Mouse (Mus musculus) intestine, postnatal 0 days (tissue): Measurements from ENCODE around the gene Gatad2a. TPM values are rescaled to one million over a fixed set of nuclear protein-coding genes. Genes with fewer than 3 reads are reported as not detected.

Experiments used
- ATAC-seq: fragments of 200-750 bp; cut with Nextera tagmentation; 2 replicates; pipeline ENCODE4 v1.8.0; 2017; ENCODE audit warnings: mild to moderate bottlenecking, moderate TSS enrichment, moderate library complexity
- H3K27ac ChIP-seq: fragments of 300-500 bp; sonication (generic); 2 replicates; pipeline ENCODE4 v1.5.1; 2014; ENCODE audit warnings: mild to moderate bottlenecking, low read depth, low read length, moderate library complexity
- H3K27me3 ChIP-seq: fragments of 300-500 bp; sonication (generic); replicated peaks from 2 replicates; pipeline ENCODE4 v1.6.1; 2014; ENCODE audit warnings: low read length, mixed read lengths; ENCODE audit not compliant: control insufficient read depth, insufficient read depth
- H3K36me3 ChIP-seq: fragments of 300-500 bp; sonication (generic); 2 replicates; pipeline ENCODE4 v1.6.1; 2014; ENCODE audit warnings: mild to moderate bottlenecking, moderate library complexity; ENCODE audit not compliant: control insufficient read depth, insufficient read depth
- H3K4me1 ChIP-seq: fragments of 300-500 bp; sonication (generic); replicated peaks from 2 replicates; pipeline ENCODE4 v1.6.1; 2014; ENCODE audit warnings: antibody characterized with exemption, low read length, mixed read lengths; ENCODE audit not compliant: control insufficient read depth, insufficient read depth
- H3K4me2 ChIP-seq: fragments of 300-500 bp; sonication (generic); replicated peaks from 2 replicates; pipeline ENCODE4 v1.6.1; 2014; ENCODE audit warnings: low read depth, mild to moderate bottlenecking, moderate library complexity
- H3K4me3 ChIP-seq: fragments of 300-500 bp; sonication (generic); 2 replicates; pipeline ENCODE4 v1.5.1; 2014; ENCODE audit warnings: low read depth, low read length
- H3K9ac ChIP-seq: fragments of 300-500 bp; sonication (generic); 2 replicates; pipeline ENCODE4 v1.6.1; 2014; ENCODE audit warnings: mild to moderate bottlenecking, low read depth, low read length
- H3K9me3 ChIP-seq: fragments of 300-500 bp; sonication (generic); 2 replicates; pipeline ENCODE4 v1.6.1; 2016; ENCODE audit warnings: mixed run types; ENCODE audit not compliant: control insufficient read depth
- CTCF ChIP-seq: sonication (generic); IDR thresholded peaks from 2 replicates; pipeline ENCODE4 v1.5.1; 2016; ENCODE audit warnings: low read depth, mild to moderate bottlenecking, control low read depth, antibody characterized with exemption, moderate library complexity
- WGBS: fragments of 180-500 bp; shearing (Covaris S2); extraction: QIAGEN DNeasy Blood & Tissue Kit; methylation state at CpG from one replicate; pipeline ENCODE4 v1.1.7; 2014; 5-methylcytosine and 5-hydroxymethylcytosine counted together
- polyA plus RNA-seq: library from polyadenylated mRNA; unstranded; fragments of >200 nt; fragmentation: Nextera tagmentation; extraction: Ambion mirVana; gene quantifications from 2 replicates; pipeline ENCODE4 v1.2.1, GENCODE M21; 2015

Gatad2a gene
- polyA plus RNA-seq, 1 experiment from 2014 or later: 42.6 TPM

DNA sequence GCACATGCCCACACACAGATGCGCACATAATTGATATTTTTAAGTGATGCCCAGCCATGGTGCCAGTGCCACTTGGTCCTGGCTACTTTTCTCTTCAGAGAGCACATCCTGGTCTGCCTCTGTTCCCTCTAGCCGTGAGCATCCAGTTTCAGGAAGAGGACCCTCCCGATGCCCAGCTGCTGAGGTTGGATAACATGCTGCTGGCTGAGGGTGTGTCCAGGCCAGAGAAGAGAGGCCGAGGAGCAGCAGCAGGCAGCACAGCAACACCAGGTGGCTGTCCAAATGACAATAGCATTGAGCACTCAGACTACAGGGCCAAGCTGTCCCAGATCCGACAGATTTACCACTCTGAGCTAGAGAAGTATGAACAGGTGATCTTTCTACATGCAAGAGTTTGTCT lies 132.0 kb downstream of the Gatad2a start:
- no peak overlapping the region for H3K27ac ChIP-seq
- H3K4me3 ChIP-seq: no peak overlapping the region
- no peaks in the 10 kb centered on the region for H3K4me1 ChIP-seq
- no peaks in the 10 kb centered on the region for H3K36me3 ChIP-seq
- 71% methylated on average over 5 of the region's 5 CpGs for WGBS
- H3K27me3 ChIP-seq: no peaks in the 10 kb centered on the region
- ATAC-seq: no peak
- no peak overlapping the region for H3K4me2 ChIP-seq
- no peak for TF ChIP-seq CTCF
- H3K9me3 ChIP-seq: no peaks in the 10 kb centered on the region
- no peak overlapping the region for H3K9ac ChIP-seq

DNA sequence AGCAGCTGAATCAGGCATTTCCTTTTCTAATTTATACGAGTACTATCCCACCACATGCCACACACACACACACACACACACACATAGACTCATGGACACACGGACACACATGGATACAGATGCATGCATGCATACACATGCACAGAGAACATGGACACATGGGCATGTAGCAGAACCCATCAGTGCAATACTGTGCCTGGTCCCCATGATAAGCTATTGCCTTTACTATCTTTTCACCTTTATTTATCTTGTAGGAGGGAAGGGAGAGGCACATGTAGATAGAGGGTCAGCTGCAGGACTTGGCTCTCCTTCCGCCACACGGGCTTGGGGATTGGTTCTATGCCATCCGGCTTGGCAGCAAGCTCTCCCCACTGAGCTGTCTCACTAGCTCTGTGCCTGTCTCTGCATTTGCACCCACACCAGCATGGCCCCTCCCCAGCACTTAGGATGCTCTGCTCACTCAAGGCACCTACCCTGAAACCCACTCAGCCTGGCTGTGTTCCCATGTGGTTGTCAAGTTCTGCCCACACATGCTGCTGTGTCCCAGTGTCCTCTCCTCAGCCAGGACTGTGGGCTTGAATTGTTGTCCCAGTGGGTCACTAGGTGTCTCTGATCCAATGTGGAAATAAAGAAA lies 132.7 kb downstream of the Gatad2a start:
- Histone ChIP-seq H3K9me3 (no peaks in the 10 kb centered on the region), H3K4me3 (no peak overlapping the region), H3K36me3 (no peaks in the 10 kb centered on the region), H3K9ac (no peak overlapping the region), H3K4me2 (no peak overlapping the region), H3K4me1 (no peaks in the 10 kb centered on the region), H3K27me3 (no peaks in the 10 kb centered on the region), H3K27ac (no peak overlapping the region)
- ATAC-seq: no peak
- no peak for TF ChIP-seq CTCF
- WGBS: 62% methylated on average over 5 of the region's 5 CpGs

DNA sequence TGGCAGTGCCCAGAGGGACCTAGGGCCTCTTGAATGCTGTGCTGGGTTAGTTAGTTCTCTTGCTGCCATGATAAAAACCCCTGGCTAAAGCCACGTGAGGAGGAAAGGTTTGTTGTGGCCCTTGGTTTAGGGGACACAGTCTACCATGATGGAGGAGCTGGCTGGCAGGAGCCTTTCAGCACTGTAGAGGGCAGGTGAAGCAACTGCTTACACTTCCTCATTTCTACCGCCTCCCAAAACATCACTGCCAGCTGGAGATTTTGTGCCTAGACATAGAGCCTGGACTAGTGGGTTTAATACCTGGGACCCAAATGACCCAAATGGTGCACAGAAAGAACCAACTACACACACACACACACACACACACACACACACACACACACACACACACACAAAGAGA lies 134.9 kb downstream of the Gatad2a start:
- ATAC-seq: no peak
- Histone ChIP-seq H3K9me3 (no peaks in the 10 kb centered on the region), H3K27ac (no peak overlapping the region), H3K4me3 (no peak overlapping the region), H3K4me1 (no peaks in the 10 kb centered on the region), H3K27me3 (no peaks in the 10 kb centered on the region), H3K9ac (no peak overlapping the region), H3K36me3 (no peaks in the 10 kb centered on the region), H3K4me2 (no peak overlapping the region)
- no peak for TF ChIP-seq CTCF
- 71% methylated on average over 2 of the region's 2 CpGs for WGBS

DNA sequence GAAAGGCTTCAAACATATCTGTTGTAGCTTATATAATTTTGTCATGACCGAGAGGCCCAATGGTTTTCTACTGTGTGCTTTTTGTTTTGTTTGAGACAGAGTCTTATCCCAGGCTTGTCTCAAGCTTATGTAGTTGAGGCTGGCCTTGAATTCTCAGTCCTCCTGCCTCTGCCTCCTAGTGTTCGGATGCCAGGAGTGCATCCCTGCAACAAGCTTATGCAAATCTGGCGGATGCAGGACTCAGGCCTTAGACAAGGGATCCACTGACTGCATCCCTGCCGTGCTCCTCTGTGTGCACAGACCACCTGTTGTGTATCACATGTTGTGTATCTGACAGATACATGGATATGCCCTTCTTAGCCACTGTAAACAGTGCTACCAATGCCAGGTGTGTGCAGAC lies 135.4 kb downstream of the Gatad2a start:
- no peak for ATAC-seq
- Histone ChIP-seq H3K9me3 (no peaks in the 10 kb centered on the region), H3K4me3 (no peak overlapping the region), H3K9ac (no peak overlapping the region), H3K4me1 (no peaks in the 10 kb centered on the region), H3K4me2 (no peak overlapping the region), H3K27me3 (no peaks in the 10 kb centered on the region), H3K36me3 (no peaks in the 10 kb centered on the region), H3K27ac (no peak overlapping the region)
- WGBS: 62% methylated on average over 4 of the region's 4 CpGs
- peak; percentile 60 for TF ChIP-seq CTCF

Other genes starting within 250 kb of the Gatad2a start
- gene Zfp963, start 246.4 kb downstream of the Gatad2a start, polyA plus RNA-seq: 4.6 and 5.0 TPM in 2 replicates
- gene Gm20422, start 221.5 kb downstream of the Gatad2a start, polyA plus RNA-seq: 0.43 TPM in 1 of 2 replicates, not detected in the other
- 18.6 and 20.5 TPM in 2 replicates for gene Atp13a1, start 205.2 kb downstream of the Gatad2a start, polyA plus RNA-seq
- 6.1 and 6.5 TPM in 2 replicates for gene Zfp866, start 205.2 kb downstream of the Gatad2a start, polyA plus RNA-seq
- gene Gmip, start 187.7 kb downstream of the Gatad2a start, polyA plus RNA-seq: 7.5 and 7.8 TPM in 2 replicates
- gene Lpar2, start 174.0 kb downstream of the Gatad2a start, polyA plus RNA-seq: 0.18 and 0.24 TPM in 2 replicates
- 2.7 and 4.7 TPM in 2 replicates for gene Pbx4, start 163.9 kb downstream of the Gatad2a start, polyA plus RNA-seq
- gene Cilp2, start 108.7 kb downstream of the Gatad2a start, polyA plus RNA-seq: 0.22 and 0.25 TPM in 2 replicates
- gene Tssk6, start 94.2 kb downstream of the Gatad2a start, polyA plus RNA-seq: 1.2 and 2.3 TPM in 2 replicates
- 310 and 317 TPM in 2 replicates for gene Ndufa13, start 93.8 kb downstream of the Gatad2a start, polyA plus RNA-seq
- gene Yjefn3, start 93.7 kb downstream of the Gatad2a start, polyA plus RNA-seq: 2.1 and 2.2 TPM in 2 replicates
- 23.6 and 26.3 TPM in 2 replicates for gene Mau2, start 46.4 kb upstream of the Gatad2a start, polyA plus RNA-seq
- 17.7 and 18.4 TPM in 2 replicates for gene Sugp1, start 46.4 kb upstream of the Gatad2a start, polyA plus RNA-seq
- gene Tm6sf2, start 76.5 kb upstream of the Gatad2a start, polyA plus RNA-seq: 305 and 315 TPM in 2 replicates
- gene Hapln4, start 87.1 kb upstream of the Gatad2a start, polyA plus RNA-seq: not detected in 2 replicates
- 0.31 and 0.39 TPM in 2 replicates for gene Ncan, start 124.5 kb upstream of the Gatad2a start, polyA plus RNA-seq
- gene Nr2c2ap, start 134.9 kb upstream of the Gatad2a start, polyA plus RNA-seq: 44.0 and 44.1 TPM in 2 replicates
- gene Rfxank, start 142.8 kb upstream of the Gatad2a start, polyA plus RNA-seq: 11.1 and 11.2 TPM in 2 replicates
- 29.2 and 32.5 TPM in 2 replicates for gene Borcs8, start 143.1 kb upstream of the Gatad2a start, polyA plus RNA-seq
- 0.12 TPM in 1 of 2 replicates, not detected in the other for gene Mef2b, start 143.3 kb upstream of the Gatad2a start, polyA plus RNA-seq
- 40.0 and 42.0 TPM in 2 replicates for gene Tmem161a, start 176.0 kb upstream of the Gatad2a start, polyA plus RNA-seq
- 12.0 and 12.2 TPM in 2 replicates for gene Slc25a42, start 215.9 kb upstream of the Gatad2a start, polyA plus RNA-seq
- gene Sugp2, start 237.8 kb upstream of the Gatad2a start, polyA plus RNA-seq: 8.0 and 11.5 TPM in 2 replicates
- gene Armc6, start 238.1 kb upstream of the Gatad2a start, polyA plus RNA-seq: 10.0 and 11.2 TPM in 2 replicates